Mouse (Mus musculus) heart, embryonic 10.5 days (tissue): Measurements from ENCODE around the gene Qrfp. TPM values are rescaled to one million over a fixed set of nuclear protein-coding genes. Genes with fewer than 3 reads are reported as not detected.

Source experiments
- DNase-seq: peaks from one replicate; pipeline ENCODE4 v3.0.0-alpha.2; 2017; ENCODE audit warnings: low spot score
- H3K27ac ChIP-seq: fragments of 300-500 bp; sonication (generic); 2 replicates; pipeline ENCODE4 v1.5.1; 2016; ENCODE audit warnings: mild to moderate bottlenecking
- H3K27me3 ChIP-seq: fragments of 300-500 bp; sonication (generic); 2 replicates; pipeline ENCODE4 v1.6.1; 2016; ENCODE audit warnings: mild to moderate bottlenecking; ENCODE audit not compliant: poor library complexity, insufficient read depth, severe bottlenecking
- H3K36me3 ChIP-seq: fragments of 300-500 bp; sonication (generic); 2 replicates; pipeline ENCODE4 v1.6.1; 2016; ENCODE audit warnings: mild to moderate bottlenecking, moderate library complexity
- H3K4me1 ChIP-seq: fragments of 300-500 bp; sonication (generic); 2 replicates; pipeline ENCODE4 v1.6.1; 2016; ENCODE audit warnings: mild to moderate bottlenecking
- H3K4me3 ChIP-seq: fragments of 300-500 bp; sonication (generic); 2 replicates; pipeline ENCODE4 v1.5.1; 2016; ENCODE audit warnings: mild to moderate bottlenecking, moderate library complexity
- H3K9me3 ChIP-seq: fragments of 300-500 bp; sonication (generic); 2 replicates; pipeline ENCODE4 v1.6.1; 2016; ENCODE audit warnings: mild to moderate bottlenecking, moderate library complexity
- WGBS: fragments of 180-500 bp; shearing (Covaris S2); methylation state at CpG from one replicate; pipeline ENCODE4 v1.1.7; 2016; 5-methylcytosine and 5-hydroxymethylcytosine counted together
- polyA plus RNA-seq: library from polyadenylated mRNA; unstranded; fragments of >200 nt; fragmentation: Nextera tagmentation; extraction: Ambion mirVana; gene quantifications from 2 replicates; pipeline ENCODE4 v1.2.1, GENCODE M21; 2016

Gene Qrfp
- polyA plus RNA-seq, 1 experiment from 2014 or later: not detected

- no peak for DNase-seq
- H3K4me3 ChIP-seq: no peak overlapping the region
These were observed 1.7 kb downstream of the Qrfp start for GRCm38 (mm10) chr2:31808410-31809357.

GRCm38 (mm10) chr2:31806639-31807382 lies 3.6 kb downstream of the Qrfp start:
- DNase-seq: no peak
- Histone ChIP-seq H3K36me3 (peaks cover 33% of the 10 kb centered on the region), H3K9me3 (no peaks in the 10 kb centered on the region), H3K27ac (no peak overlapping the region), H3K4me1 (peaks cover 35% of the 10 kb centered on the region), H3K4me3 (no peak overlapping the region), H3K27me3 (peaks cover 24% of the 10 kb centered on the region)
- 63% methylated on average over 9 of the region's 9 CpGs for WGBS

More at GRCm38 (mm10) chr2:31808410-31809357, 1.7 kb downstream of the Qrfp start:
- H3K27me3 ChIP-seq: peaks cover 40% of the 10 kb centered on the region
- peaks cover 35% of the 10 kb centered on the region for H3K4me1 ChIP-seq
- no peaks in the 10 kb centered on the region for H3K9me3 ChIP-seq
- peaks cover 14% of the 10 kb centered on the region for H3K36me3 ChIP-seq
- no peak overlapping the region for H3K27ac ChIP-seq
- 37% methylated on average over 28 of the region's 28 CpGs for WGBS

GRCm38 (mm10) chr2:31803480-31803879 lies 6.9 kb downstream of the Qrfp start:
- Histone ChIP-seq H3K27ac (no peak overlapping the region), H3K27me3 (no peaks in the 10 kb centered on the region), H3K9me3 (no peaks in the 10 kb centered on the region), H3K4me1 (peaks cover 16% of the 10 kb centered on the region), H3K36me3 (peaks cover 66% of the 10 kb centered on the region), H3K4me3 (no peak overlapping the region)
- WGBS: 92% methylated on average over 14 of the region's 14 CpGs
- DNase-seq: no peak

- WGBS: 94% methylated on average over 8 of the region's 8 CpGs
These were observed 7.6 kb downstream of the Qrfp start for GRCm38 (mm10) chr2:31802811-31803210.

GRCm38 (mm10) chr2:31801416-31801815 lies 9.0 kb downstream of the Qrfp start:
- no peak overlapping the region for H3K27ac ChIP-seq
- 88% methylated on average over 9 of the region's 9 CpGs for WGBS
- H3K27me3 ChIP-seq: no peaks in the 10 kb centered on the region
- H3K9me3 ChIP-seq: no peaks in the 10 kb centered on the region
- peaks cover 87% of the 10 kb centered on the region for H3K36me3 ChIP-seq
- peaks cover 7% of the 10 kb centered on the region for H3K4me1 ChIP-seq
- no peak overlapping the region for H3K4me3 ChIP-seq
- no peak for DNase-seq

More at GRCm38 (mm10) chr2:31802811-31803210, 7.6 kb downstream of the Qrfp start:
- H3K27ac ChIP-seq: no peak overlapping the region
- H3K4me3 ChIP-seq: no peak overlapping the region
- peaks cover 73% of the 10 kb centered on the region for H3K36me3 ChIP-seq
- peaks cover 13% of the 10 kb centered on the region for H3K4me1 ChIP-seq
- no peaks in the 10 kb centered on the region for H3K27me3 ChIP-seq
- no peaks in the 10 kb centered on the region for H3K9me3 ChIP-seq
- no peak for DNase-seq

GRCm38 (mm10) chr2:31796943-31797342 lies 13.4 kb downstream of the Qrfp start:
- 89% methylated on average over 3 of the region's 3 CpGs for WGBS
- peaks cover 100% of the 10 kb centered on the region for H3K36me3 ChIP-seq
- no peaks in the 10 kb centered on the region for H3K27me3 ChIP-seq
- no peaks in the 10 kb centered on the region for H3K4me1 ChIP-seq
- H3K4me3 ChIP-seq: no peak overlapping the region
- DNase-seq: no peak
- no peak overlapping the region for H3K27ac ChIP-seq
- no peaks in the 10 kb centered on the region for H3K9me3 ChIP-seq

- Histone ChIP-seq H3K9me3 (no peaks in the 10 kb centered on the region), H3K4me3 (no peak overlapping the region), H3K36me3 (peaks cover 99% of the 10 kb centered on the region), H3K27me3 (no peaks in the 10 kb centered on the region), H3K27ac (no peak overlapping the region), H3K4me1 (no peaks in the 10 kb centered on the region)
- 79% methylated on average over 6 of the region's 6 CpGs for WGBS
- DNase-seq: no peak
These were observed 17.8 kb downstream of the Qrfp start for GRCm38 (mm10) chr2:31792611-31793010.

- no peak for DNase-seq
- no peak overlapping the region for H3K27ac ChIP-seq
- no peaks in the 10 kb centered on the region for H3K27me3 ChIP-seq
- H3K9me3 ChIP-seq: no peaks in the 10 kb centered on the region
- peaks cover 99% of the 10 kb centered on the region for H3K36me3 ChIP-seq
- no peak overlapping the region for H3K4me3 ChIP-seq
- WGBS: 90% methylated on average over 8 of the region's 8 CpGs
- no peaks in the 10 kb centered on the region for H3K4me1 ChIP-seq
These were observed 19.1 kb downstream of the Qrfp start for GRCm38 (mm10) chr2:31791260-31791659.

- WGBS: 88% methylated on average over 13 of the region's 13 CpGs
These were observed 19.6 kb downstream of the Qrfp start for GRCm38 (mm10) chr2:31790728-31791251.

GRCm38 (mm10) chr2:31789215-31789614 lies 21.2 kb downstream of the Qrfp start:
- DNase-seq: no peak
- Histone ChIP-seq H3K4me1 (no peaks in the 10 kb centered on the region), H3K36me3 (peaks cover 99% of the 10 kb centered on the region), H3K9me3 (no peaks in the 10 kb centered on the region), H3K27ac (no peak overlapping the region), H3K4me3 (no peak overlapping the region), H3K27me3 (no peaks in the 10 kb centered on the region)
- 85% methylated on average over 2 of the region's 2 CpGs for WGBS

More at GRCm38 (mm10) chr2:31790728-31791251, 19.6 kb downstream of the Qrfp start:
- H3K36me3 ChIP-seq: peaks cover 99% of the 10 kb centered on the region
- DNase-seq: no peak
- H3K27ac ChIP-seq: no peak overlapping the region
- no peaks in the 10 kb centered on the region for H3K4me1 ChIP-seq
- no peaks in the 10 kb centered on the region for H3K27me3 ChIP-seq
- H3K9me3 ChIP-seq: no peaks in the 10 kb centered on the region
- H3K4me3 ChIP-seq: no peak overlapping the region

GRCm38 (mm10) chr2:31788227-31788626 lies 22.2 kb downstream of the Qrfp start:
- no peak for DNase-seq
- Histone ChIP-seq H3K4me1 (no peaks in the 10 kb centered on the region), H3K9me3 (no peaks in the 10 kb centered on the region), H3K36me3 (peaks cover 99% of the 10 kb centered on the region), H3K27me3 (no peaks in the 10 kb centered on the region), H3K4me3 (no peak overlapping the region), H3K27ac (no peak overlapping the region)
- WGBS: 80% methylated on average over 3 of the region's 3 CpGs

GRCm38 (mm10) chr2:31787029-31787428 lies 23.4 kb downstream of the Qrfp start:
- 28% methylated on average over 7 of the region's 7 CpGs for WGBS
- Histone ChIP-seq H3K9me3 (no peaks in the 10 kb centered on the region), H3K4me3 (no peak overlapping the region), H3K27me3 (no peaks in the 10 kb centered on the region), H3K4me1 (no peaks in the 10 kb centered on the region), H3K27ac (no peak overlapping the region), H3K36me3 (peaks cover 99% of the 10 kb centered on the region)
- no peak for DNase-seq

- H3K36me3 ChIP-seq: peaks cover 99% of the 10 kb centered on the region
- no peaks in the 10 kb centered on the region for H3K4me1 ChIP-seq
- DNase-seq: no peak
- no peak overlapping the region for H3K4me3 ChIP-seq
- H3K27me3 ChIP-seq: no peaks in the 10 kb centered on the region
- WGBS: 49% methylated on average over 9 of the region's 9 CpGs
- no peaks in the 10 kb centered on the region for H3K9me3 ChIP-seq
- H3K27ac ChIP-seq: no peak overlapping the region
These were observed 25.3 kb downstream of the Qrfp start for GRCm38 (mm10) chr2:31785074-31785473.
